Mouse (Mus musculus) myocyte (in vitro differentiated cells): ENCODE data around the gene Atf4. TPM values are rescaled to one million over a fixed set of nuclear protein-coding genes. Genes with fewer than 3 reads are reported as not detected.
A peak's percentile ranks its signal among the peaks of the same experiment; 100 is the strongest.

ENCODE experiments used
- H3K27me3 ChIP-seq: one replicate; pipeline ENCODE4 v1.6.1; 2011; ENCODE audit not compliant: control insufficient read depth, insufficient read depth, insufficient read length
- H3K36me3 ChIP-seq: one replicate; pipeline ENCODE4 v1.6.1; 2011; ENCODE audit not compliant: control insufficient read depth, insufficient read depth
- H3K4me2 ChIP-seq: one replicate; pipeline ENCODE4 v1.6.1; 2011; ENCODE audit warnings: low read depth, control low read depth
- H3K4me3 ChIP-seq: one replicate; pipeline ENCODE4 v1.5.1; 2011; ENCODE audit warnings: mild to moderate bottlenecking, control low read depth, moderate library complexity
- H3K79me2 ChIP-seq: one replicate; pipeline ENCODE4 v1.6.1; 2011; ENCODE audit not compliant: control insufficient read depth, insufficient read depth
- H3ac ChIP-seq: one replicate; pipeline ENCODE4 v1.6.1; 2011; ENCODE audit not compliant: control insufficient read depth, insufficient read length
- CEBPB ChIP-seq: IDR thresholded peaks from 2 replicates; pipeline ENCODE4 v1.6.1; 2011; ENCODE audit warnings: mild to moderate bottlenecking, moderate library complexity; ENCODE audit not compliant: poor library complexity, insufficient read depth, severe bottlenecking
- E2F4 ChIP-seq: IDR thresholded peaks from one replicate; pipeline ENCODE4 v1.6.1; 2011; ENCODE audit warnings: mild to moderate bottlenecking, control low read depth, moderate library complexity; ENCODE audit not compliant: insufficient read depth
- MAX ChIP-seq: IDR thresholded peaks from one replicate; pipeline ENCODE4 v1.6.1; 2011; ENCODE audit warnings: low read depth, mild to moderate bottlenecking, control low read depth
- MYOD1 ChIP-seq, 3 experiments: IDR thresholded peaks; one replicate each; pipeline ENCODE4 v1.6.1; 2011; ENCODE audit warnings: control low read depth in 2 of 3, low read depth in 2 of 3, mild to moderate bottlenecking in 2 of 3, moderate library complexity in 1 of 3; ENCODE audit not compliant: insufficient read length in 2 of 3, control insufficient read depth in 1 of 3
- MYOG ChIP-seq, 3 experiments: IDR thresholded peaks; one replicate each; pipeline ENCODE4 v1.6.1; 2011; ENCODE audit warnings: control low read depth in 2 of 3, low read depth in 2 of 3, mild to moderate bottlenecking in 2 of 3; ENCODE audit not compliant: insufficient read length in 2 of 3, control insufficient read depth in 1 of 3, insufficient read depth in 1 of 3
- POLR2A ChIP-seq: IDR thresholded peaks from one replicate; pipeline ENCODE4 v1.6.1; 2011; ENCODE audit warnings: low read depth, mild to moderate bottlenecking, control low read depth, moderate library complexity; ENCODE audit not compliant: insufficient read length
- POLR2AphosphoS2 ChIP-seq: IDR thresholded peaks from one replicate; pipeline ENCODE4 v1.6.1; 2011; ENCODE audit warnings: low read depth, control low read depth; ENCODE audit not compliant: insufficient read length
- REST ChIP-seq: IDR thresholded peaks from one replicate; pipeline ENCODE4 v1.6.1; 2011; ENCODE audit warnings: mild to moderate bottlenecking, control low read depth, moderate library complexity; ENCODE audit not compliant: insufficient read depth, insufficient read length
- SRF ChIP-seq: IDR thresholded peaks from one replicate; pipeline ENCODE4 v1.6.1; 2011; ENCODE audit warnings: low read depth; ENCODE audit not compliant: control insufficient read depth, insufficient read length
- TCF12 ChIP-seq: IDR thresholded peaks from one replicate; pipeline ENCODE4 v1.6.1; 2011; ENCODE audit warnings: mild to moderate bottlenecking, control low read depth; ENCODE audit not compliant: poor library complexity, insufficient read depth, severe bottlenecking
- TCF3 ChIP-seq: IDR thresholded peaks from one replicate; pipeline ENCODE4 v1.6.1; 2011; ENCODE audit warnings: low read depth, control low read depth; ENCODE audit not compliant: insufficient read length
- USF1 ChIP-seq: IDR thresholded peaks from one replicate; pipeline ENCODE4 v1.6.1; 2011; ENCODE audit warnings: low read depth, mild to moderate bottlenecking, control low read depth, moderate library complexity
- polyA plus RNA-seq: library from polyadenylated mRNA; unstranded; fragments of >200 nt; fragmentation: generic; extraction: Trizol; gene quantifications from one replicate; pipeline ENCODE4 v1.2.1, GENCODE M21; 2012; ENCODE audit warnings: missing spikeins

Atf4 gene
- polyA plus RNA-seq, 1 experiment = 1,038 TPM

GRCm38 (mm10) chr15:80254207-80254606, 777 bp upstream of the Atf4 start:
- H3K36me3 ChIP-seq = peaks cover 51% of the 10 kb centered on the region
- no peaks in the 10 kb centered on the region for H3K27me3 ChIP-seq
- peak overlapping the region; percentile 86 for H3K4me2 ChIP-seq
- H3K4me3 ChIP-seq = peak overlapping the region; percentile 95
- peak overlapping the region; percentile 86 for H3ac ChIP-seq
- TF ChIP-seq TCF12 (no peak), MYOD1 (IDR thresholded peaks at IDR 0.05; ENCODE audit: control insufficient read depth in 1 of 3, insufficient read length in 2 of 3, low read depth in 2 of 3) (no peak), USF1 (no peak), REST (no peak), POLR2A (no peak), CEBPB (no peak), MYOG (IDR thresholded peaks at IDR 0.05; ENCODE audit: control insufficient read depth in 1 of 3, insufficient read depth in 1 of 3, insufficient read length in 2 of 3, low read depth in 2 of 3) (no peak), TCF3 (no peak), E2F4 (no peak), POLR2AphosphoS2 (no peak), MAX (no peak), SRF (no peak)
- H3K79me2 ChIP-seq = peaks cover 17% of the 10 kb centered on the region

- Histone ChIP-seq H3K79me2 (peaks cover 17% of the 10 kb centered on the region), H3K4me2 (peak overlapping the region; percentile 92), H3K36me3 (peaks cover 49% of the 10 kb centered on the region), H3K4me3 (peak overlapping the region; percentile 95), H3K27me3 (no peaks in the 10 kb centered on the region), H3ac (peak overlapping the region; percentile 86)
- TF ChIP-seq POLR2AphosphoS2 = peak; percentile 77
- 0 out of 2 replicates have a peak, but pooled peaks have one; percentile 45 for TF ChIP-seq CEBPB
- TF ChIP-seq POLR2A = peak; percentile 56
- no peak for TF ChIP-seq MYOG (IDR thresholded peaks at IDR 0.05; ENCODE audit: control insufficient read depth in 1 of 3, insufficient read depth in 1 of 3, insufficient read length in 2 of 3, low read depth in 2 of 3)
- peak; percentile 55 for TF ChIP-seq SRF
Measured at GRCm38 (mm10) chr15:80255646-80256121, 700 bp downstream of the Atf4 start.

- Histone ChIP-seq H3K4me3 (peak overlapping the region; percentile 95), H3K27me3 (no peaks in the 10 kb centered on the region), H3K36me3 (peaks cover 44% of the 10 kb centered on the region), H3K4me2 (peak overlapping the region; percentile 92), H3K79me2 (peaks cover 17% of the 10 kb centered on the region), H3ac (peak overlapping the region; percentile 86)
- TF ChIP-seq E2F4 (no peak), MAX (no peak), TCF12 (no peak), SRF (no peak), MYOD1 (IDR thresholded peaks at IDR 0.05; ENCODE audit: control insufficient read depth in 1 of 3, insufficient read length in 2 of 3, low read depth in 2 of 3) (no peak), USF1 (no peak), TCF3 (no peak), POLR2A (peak; percentile 45), MYOG (IDR thresholded peaks at IDR 0.05; ENCODE audit: control insufficient read depth in 1 of 3, insufficient read depth in 1 of 3, insufficient read length in 2 of 3, low read depth in 2 of 3) (no peak), REST (no peak), POLR2AphosphoS2 (peak; percentile 83), CEBPB (no peak)
Measured at GRCm38 (mm10) chr15:80256242-80256641, 1.3 kb downstream of the Atf4 start.

- Histone ChIP-seq H3ac (peak overlapping the region; percentile 86), H3K27me3 (no peaks in the 10 kb centered on the region), H3K4me2 (peak overlapping the region; percentile 92), H3K4me3 (peak overlapping the region; percentile 95), H3K36me3 (peaks cover 37% of the 10 kb centered on the region), H3K79me2 (peaks cover 21% of the 10 kb centered on the region)
- TF ChIP-seq USF1 = no peak
- TF ChIP-seq CEBPB = no peak
- TF ChIP-seq POLR2AphosphoS2 = peak; percentile 72
Measured at GRCm38 (mm10) chr15:80256656-80257601, 1.9 kb downstream of the Atf4 start.
